Mouse (Mus musculus): ENCODE data around the gene Olfr707. TPM values are rescaled to one million over a fixed set of nuclear protein-coding genes. Genes with fewer than 3 reads are reported as not detected.
"Not testable (repeated sequence)": the region's sequence is repeated elsewhere in the genome, so short reads cannot be mapped to it uniquely, and the experiment has no call there.

Olfr707 gene
- total RNA-seq (2021) = not detected
- long read RNA-seq, experiment 1 = 0 reads
- long read RNA-seq, experiment 2 = 0 reads

- intact Hi-C loops (cut with DNase I); DNase-seq: not testable (repeated sequence)
These were observed at the start of gene Olfr707 for GRCm38 (mm10) chr7:106901141-106901540. TSS of gene Olfr707 (minus strand) at chr7:106901241.

DNA sequence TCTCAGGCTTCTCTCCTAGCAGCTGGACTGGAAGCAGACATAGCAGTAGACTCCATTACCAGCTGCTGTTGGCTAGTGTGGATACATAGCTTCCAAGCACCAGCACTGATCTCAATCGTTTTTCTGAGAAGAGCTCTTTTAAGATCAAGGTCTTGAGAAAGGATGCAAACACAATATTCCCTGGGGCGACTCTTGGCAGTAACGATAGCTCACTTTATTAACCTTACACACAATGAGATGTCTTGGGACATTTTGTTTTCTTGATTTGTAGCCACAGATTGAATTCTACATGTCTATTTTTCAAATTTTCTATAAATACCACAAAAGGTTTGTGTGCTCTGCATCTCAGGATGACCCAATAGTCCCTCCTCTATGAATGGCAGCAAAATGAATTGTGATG is 47.2 kb upstream of the Olfr707 start, which contains the start of gene Olfr710:
TSS of gene Olfr710 (minus strand) at position 101 of the 400 bp plus-strand sequence.
- intact Hi-C loops (cut with DNase I) = no loop called here
- DNase-seq = no peak

DNA sequence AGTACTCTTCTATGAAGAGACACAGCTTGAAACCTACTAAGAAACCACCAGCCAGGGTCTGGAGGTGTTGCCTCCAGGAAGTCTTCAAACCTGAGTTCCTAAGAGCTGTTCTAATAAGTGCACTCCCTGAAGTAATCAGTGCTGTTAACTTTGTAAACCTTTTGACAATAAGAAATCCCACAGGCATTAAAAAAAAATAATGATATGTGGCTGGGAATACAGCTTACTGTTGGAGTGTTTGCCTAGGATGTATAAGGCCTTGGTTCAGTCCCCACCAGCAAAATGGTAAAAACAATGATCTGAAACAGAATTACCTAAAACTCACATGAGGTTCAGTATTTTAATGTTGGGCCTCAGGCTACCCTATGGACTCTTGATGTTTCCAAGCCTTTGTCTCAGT is 31.1 kb upstream of the Olfr707 start, which contains the start of gene Olfr709-ps1:
TSS of gene Olfr709-ps1 (minus strand) at position 101 of the 400 bp plus-strand sequence.
- intact Hi-C loops (cut with DNase I) = no loop called here

GRCm38 (mm10) chr7:106920961-106921360 is 19.9 kb upstream of the Olfr707 start:
- intact Hi-C loops (cut with DNase I); DNase-seq: not testable (repeated sequence)

More for the DNA sequence above, 31.1 kb upstream of the Olfr707 start, which contains the start of gene Olfr709-ps1:
- no peak for DNase-seq

- intact Hi-C loops (cut with DNase I) = no loop called here
- DNase-seq = no peak
These were observed 6.6 kb upstream of the Olfr707 start, which contains the start of gene Olfr1532-ps1 for GRCm38 (mm10) chr7:106907676-106908075. TSS of gene Olfr1532-ps1 (plus strand) at chr7:106908001.

DNA sequence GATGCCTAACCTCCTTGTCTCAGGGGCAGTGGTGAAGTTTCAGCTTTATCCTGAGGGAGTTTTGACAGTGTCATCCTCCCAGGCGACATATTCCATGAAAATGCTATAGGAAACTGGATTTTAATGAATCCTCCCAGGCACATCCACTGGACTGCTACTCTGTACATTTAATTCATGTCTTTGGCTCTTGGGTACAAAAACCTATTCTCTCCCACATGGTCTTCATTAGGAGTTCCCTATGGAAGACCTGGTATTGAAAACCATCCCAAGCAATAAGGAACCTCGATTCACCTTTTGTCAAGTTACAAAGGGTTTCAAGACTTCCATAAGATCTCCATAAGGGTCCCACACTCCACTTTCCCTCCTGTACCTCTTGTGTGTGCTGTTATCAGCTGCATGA is 13.0 kb downstream of the Olfr707 start, which contains the start of gene Olfr706:
TSS of gene Olfr706 (minus strand) at position 101 of the 400 bp plus-strand sequence.
- intact Hi-C loops (cut with DNase I) = no loop called here

DNA sequence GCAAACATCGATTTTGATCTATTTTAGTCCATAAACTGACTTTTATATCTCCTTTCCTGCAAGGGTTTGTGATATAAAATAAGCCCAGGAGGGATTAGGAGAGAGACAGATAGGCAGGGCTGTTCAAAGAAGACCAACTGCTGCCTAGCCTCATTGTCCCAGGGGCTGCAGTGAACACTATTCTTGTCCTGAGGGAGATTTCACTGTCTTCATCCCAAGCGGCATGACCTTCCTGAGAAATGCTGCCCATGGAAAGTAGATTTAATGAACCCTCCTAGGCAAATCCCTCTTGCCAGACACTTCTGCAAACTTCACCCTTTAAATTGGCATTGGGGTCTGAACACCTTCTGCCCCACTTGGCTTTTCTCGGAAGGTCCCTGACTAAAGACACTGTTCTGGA is 24.2 kb downstream of the Olfr707 start, which contains the start of gene Olfr705:
TSS of gene Olfr705 (minus strand) at position 101 of the 400 bp plus-strand sequence.
- DNase-seq = no peak
- intact Hi-C loops (cut with DNase I) = no loop called here

More for the DNA sequence above, 13.0 kb downstream of the Olfr707 start, which contains the start of gene Olfr706:
- DNase-seq = no peak

DNA sequence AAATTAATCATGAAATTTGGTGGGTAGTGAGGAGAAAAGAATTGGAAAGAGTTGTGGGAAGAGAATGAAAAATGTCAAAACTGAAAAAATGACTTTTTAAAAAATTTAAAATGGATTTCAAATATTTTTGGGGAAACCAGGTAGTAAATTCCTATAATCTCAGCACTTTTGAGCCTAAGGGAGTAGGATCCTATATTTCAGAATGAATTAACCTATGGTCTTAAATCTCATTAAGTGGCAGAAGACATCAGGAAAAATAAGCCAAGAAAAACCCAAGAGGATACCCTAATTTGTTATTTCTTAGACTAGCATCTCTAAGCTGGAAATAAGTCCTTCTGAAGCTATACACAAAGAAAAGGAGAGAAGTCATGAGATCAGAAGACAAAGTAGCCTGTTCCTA is 38.2 kb downstream of the Olfr707 start, which contains the start of gene Olfr704:
TSS of gene Olfr704 (plus strand) at position 301 of the 400 bp plus-strand sequence.
- intact Hi-C loops (cut with DNase I) = no loop called here

DNA sequence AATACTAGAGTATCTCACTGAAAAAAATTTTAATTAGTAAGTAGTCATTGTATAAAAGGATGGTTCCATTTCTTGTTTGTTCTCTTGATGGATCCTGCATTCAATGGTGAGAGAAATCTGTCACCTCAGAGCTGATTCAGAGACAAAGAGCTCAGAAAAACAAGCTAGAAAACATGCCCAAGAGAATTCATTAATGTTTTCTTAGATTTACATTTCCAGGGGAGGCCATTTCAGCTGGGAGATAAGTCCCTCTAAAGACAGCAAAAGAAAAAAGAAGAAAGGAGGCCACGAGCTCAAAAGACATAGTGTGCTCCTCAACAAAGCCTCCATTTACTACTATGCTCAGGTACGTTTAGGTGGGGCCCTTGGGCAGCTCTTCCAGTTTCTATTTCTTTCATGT is 58.0 kb downstream of the Olfr707 start, which contains the start of gene Olfr703:
TSS of gene Olfr703 (plus strand) at position 301 of the 400 bp plus-strand sequence.
- intact Hi-C loops (cut with DNase I) = no loop called here
- no peak for DNase-seq

More for the DNA sequence above, 38.2 kb downstream of the Olfr707 start, which contains the start of gene Olfr704:
- no peak for DNase-seq

Other genes starting within 250 kb of the Olfr707 start
- not detected for gene Olfr693, start 220.7 kb downstream of the Olfr707 start, total RNA-seq (2021)
- not detected for gene Olfr694, start 209.4 kb downstream of the Olfr707 start, total RNA-seq (2021)
- not detected for gene Olfr695, start 184.8 kb downstream of the Olfr707 start, total RNA-seq (2021)
- gene Olfr697, start 158.8 kb downstream of the Olfr707 start, total RNA-seq (2021) = not detected
- gene Olfr698, start 145.8 kb downstream of the Olfr707 start, total RNA-seq (2021) = not detected
- not detected for gene Olfr699, start 108.0 kb downstream of the Olfr707 start, total RNA-seq (2021)
- gene Olfr700, start 92.4 kb downstream of the Olfr707 start, total RNA-seq (2021) = not detected
- gene Olfr701, start 87.1 kb downstream of the Olfr707 start, total RNA-seq (2021) = not detected
- gene Olfr702, start 67.3 kb downstream of the Olfr707 start, total RNA-seq (2021) = not detected
- gene Olfr703, start 57.9 kb downstream of the Olfr707 start, total RNA-seq (2021) = not detected
- gene Olfr704, start 38.1 kb downstream of the Olfr707 start, total RNA-seq (2021) = not detected
- gene Olfr705, start 24.4 kb downstream of the Olfr707 start, total RNA-seq (2021) = not detected
- gene Olfr706, start 13.1 kb downstream of the Olfr707 start, total RNA-seq (2021) = not detected
- gene Olfr1532-ps1, start 6.8 kb upstream of the Olfr707 start, total RNA-seq (2021) = not detected
- not detected for gene Olfr709-ps1, start 31.0 kb upstream of the Olfr707 start, total RNA-seq (2021)
- gene Olfr710, start 47.1 kb upstream of the Olfr707 start, total RNA-seq (2021) = not detected
- gene Olfr6, start 62.7 kb upstream of the Olfr707 start, total RNA-seq (2021) = not detected
- gene Olfr711, start 74.2 kb upstream of the Olfr707 start, total RNA-seq (2021) = not detected
- not detected for gene Olfr2, start 104.8 kb upstream of the Olfr707 start, total RNA-seq (2021)
- not detected for gene Olfr713, start 129.9 kb upstream of the Olfr707 start, total RNA-seq (2021)
- gene Olfr714, start 169.7 kb upstream of the Olfr707 start, total RNA-seq (2021) = not detected
- gene Olfr17, start 192.0 kb upstream of the Olfr707 start, total RNA-seq (2021) = not detected
- gene Olfr715b, start 209.1 kb upstream of the Olfr707 start, total RNA-seq (2021) = not detected
- gene Olfr715, start 229.8 kb upstream of the Olfr707 start, total RNA-seq (2021) = not detected
- gene Olfr716, start 237.1 kb upstream of the Olfr707 start, total RNA-seq (2021) = not detected